Mouse (Mus musculus): ENCODE results near the gene Pdgfra. TPM values are rescaled to one million over a fixed set of nuclear protein-coding genes. Genes with fewer than 3 reads are reported as not detected.
A peak's percentile ranks its signal among the peaks of the same experiment; 100 is the strongest.

The Pdgfra gene
- polyA plus RNA-seq, 1 experiment from 2014 or later, result 24.0 TPM

DNA sequence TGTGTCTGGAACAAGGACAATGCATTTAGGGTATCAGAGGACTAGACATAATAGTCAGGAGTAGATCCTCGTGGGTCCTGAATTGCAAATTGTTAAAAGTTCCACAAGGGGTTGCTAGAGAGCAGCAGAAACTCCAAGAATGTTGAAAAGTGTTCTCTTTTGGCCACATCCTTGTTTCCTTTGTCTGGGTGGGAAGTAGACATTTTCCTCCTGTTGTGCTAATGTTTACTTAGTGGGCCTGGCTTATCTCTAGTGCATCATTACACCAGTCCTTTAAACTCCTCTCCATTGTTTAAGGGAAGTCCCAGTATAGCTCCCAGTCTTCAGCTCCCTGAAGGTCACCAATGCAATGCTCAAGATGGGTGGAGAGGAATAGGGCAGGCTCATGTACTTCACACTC lies 57.9 kb downstream of the Pdgfra start:
- Histone ChIP-seq H3K27me3 (ENCODE audit: control insufficient read depth, insufficient read depth, low read length) (no peaks in the 10 kb centered on the region), H3K4me1 (replicated peaks; ENCODE audit: control insufficient read depth, insufficient read depth, low read length) (no peaks in the 10 kb centered on the region), H3K36me3 (ENCODE audit: control insufficient read depth, insufficient read depth, low read length) (no peaks in the 10 kb centered on the region), H3K9me3 (ENCODE audit: control insufficient read depth, low read length) (no peaks in the 10 kb centered on the region), H3K4me2 (ENCODE audit: low read depth, low read length, severe bottlenecking) (no peak overlapping the region), H3K9ac (ENCODE audit: low read length) (no peak overlapping the region), H3K27ac (ENCODE audit: low read depth, low read length) (no peak overlapping the region), H3K4me3 (ENCODE audit: low read depth, low read length) (no peak overlapping the region)
- 19% methylated on average over 1 of the region's 1 CpGs for WGBS
- DNase-seq (ENCODE audit: low spot score) (no peak), ATAC-seq (replicated peaks; ENCODE audit: low FRiP score) (no peak)

DNA sequence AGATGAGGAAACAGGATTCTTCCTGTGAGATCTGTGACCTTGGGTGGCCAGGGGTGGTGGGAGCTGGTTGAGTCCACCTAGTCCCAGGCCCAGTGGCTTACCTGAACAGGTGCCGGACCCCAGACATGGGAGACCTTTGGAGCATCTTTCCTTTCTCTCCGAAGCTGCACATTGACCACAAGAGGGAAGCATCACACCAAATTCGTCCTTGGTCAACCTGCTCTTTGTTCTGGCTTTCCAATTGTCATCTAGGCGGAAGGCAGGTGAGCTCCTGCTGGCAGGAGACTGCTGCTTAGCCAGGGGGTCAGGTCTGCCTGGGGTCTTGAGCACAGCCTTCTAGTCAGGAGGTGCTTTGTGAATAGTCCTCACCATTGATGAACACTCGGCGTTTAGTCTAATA lies 62.4 kb downstream of the Pdgfra start:
- no peak for DNase-seq (ENCODE audit: low spot score)
- H3K27ac ChIP-seq (ENCODE audit: low read depth, low read length), result no peak overlapping the region

DNA sequence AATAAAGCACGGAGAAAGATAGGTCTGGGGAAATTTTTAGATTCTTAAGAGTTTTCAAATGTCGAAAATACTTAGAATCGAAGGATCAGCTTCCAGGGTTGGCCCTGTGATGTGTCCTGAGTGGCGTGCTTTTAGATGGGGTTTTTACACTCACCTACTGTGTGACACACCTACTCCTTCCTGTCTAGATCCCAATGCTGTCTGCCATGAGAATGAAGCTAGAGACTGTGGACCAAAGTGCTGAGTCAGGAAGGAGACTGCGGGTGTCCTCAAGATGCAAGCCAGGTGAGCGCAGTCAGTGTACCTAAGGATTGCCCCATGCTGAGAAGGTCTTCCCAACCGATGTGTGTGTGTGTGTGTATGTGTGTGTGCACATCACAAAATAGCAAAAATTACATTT lies 62.8 kb downstream of the Pdgfra start:
- Histone ChIP-seq H3K36me3 (ENCODE audit: control insufficient read depth, insufficient read depth, low read length) (no peaks in the 10 kb centered on the region), H3K4me1 (replicated peaks; ENCODE audit: control insufficient read depth, insufficient read depth, low read length) (no peaks in the 10 kb centered on the region), H3K9me3 (ENCODE audit: control insufficient read depth, low read length) (no peaks in the 10 kb centered on the region), H3K27ac (ENCODE audit: low read depth, low read length) (no peak overlapping the region), H3K9ac (ENCODE audit: low read length) (no peak overlapping the region), H3K4me2 (ENCODE audit: low read depth, low read length, severe bottlenecking) (no peak overlapping the region), H3K4me3 (ENCODE audit: low read depth, low read length) (no peak overlapping the region), H3K27me3 (ENCODE audit: control insufficient read depth, insufficient read depth, low read length) (no peaks in the 10 kb centered on the region)
- ATAC-seq (replicated peaks; ENCODE audit: low FRiP score), result no peak
- DNase-seq (ENCODE audit: low spot score), result no peak
- 87% methylated on average over 7 of the region's 7 CpGs for WGBS

More for the DNA sequence above, 62.4 kb downstream of the Pdgfra start:
- H3K9me3 ChIP-seq (ENCODE audit: control insufficient read depth, low read length), result no peaks in the 10 kb centered on the region
- ATAC-seq (replicated peaks; ENCODE audit: low FRiP score), result no peak
- H3K9ac ChIP-seq (ENCODE audit: low read length), result no peak overlapping the region
- no peak overlapping the region for H3K4me3 ChIP-seq (ENCODE audit: low read depth, low read length)
- H3K27me3 ChIP-seq (ENCODE audit: control insufficient read depth, insufficient read depth, low read length), result no peaks in the 10 kb centered on the region
- WGBS, result 64% methylated on average over 6 of the region's 6 CpGs
- no peaks in the 10 kb centered on the region for H3K4me1 ChIP-seq (replicated peaks; ENCODE audit: control insufficient read depth, insufficient read depth, low read length)
- no peak overlapping the region for H3K4me2 ChIP-seq (ENCODE audit: low read depth, low read length, severe bottlenecking)
- H3K36me3 ChIP-seq (ENCODE audit: control insufficient read depth, insufficient read depth, low read length), result no peaks in the 10 kb centered on the region

DNA sequence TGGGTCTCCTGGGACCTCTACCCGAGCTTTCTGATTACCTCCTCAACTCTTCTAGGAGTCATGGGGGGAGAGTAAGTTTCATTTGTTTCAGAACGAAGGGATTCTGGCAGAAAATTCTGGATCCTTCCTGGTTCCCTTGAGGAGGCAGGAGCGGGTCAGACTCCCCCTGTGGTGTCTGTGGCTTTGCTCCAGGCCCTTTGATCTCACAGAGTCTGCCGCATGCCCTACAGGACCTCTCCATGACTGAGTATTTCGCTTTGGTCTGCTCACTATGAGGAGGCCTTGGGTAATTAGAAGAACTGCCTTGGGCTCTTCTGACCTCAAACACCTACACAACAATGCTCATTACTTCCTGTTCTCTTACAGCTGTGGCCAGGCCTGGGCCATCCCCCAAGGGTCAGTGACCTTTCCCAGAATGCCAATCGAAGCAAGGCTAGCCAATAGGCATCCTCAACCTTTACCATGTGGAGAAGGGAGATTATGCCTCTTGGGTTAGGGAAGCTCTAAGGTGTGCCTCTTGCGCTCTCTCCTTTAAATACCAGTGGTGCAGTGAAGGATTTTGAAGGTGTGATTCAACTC lies 63.7 kb downstream of the Pdgfra start:
- DNase-seq (ENCODE audit: low spot score), result no peak
- Histone ChIP-seq H3K4me1 (replicated peaks; ENCODE audit: control insufficient read depth, insufficient read depth, low read length) (no peaks in the 10 kb centered on the region), H3K4me3 (ENCODE audit: low read depth, low read length) (no peak overlapping the region), H3K27me3 (ENCODE audit: control insufficient read depth, insufficient read depth, low read length) (no peaks in the 10 kb centered on the region), H3K27ac (ENCODE audit: low read depth, low read length) (no peak overlapping the region), H3K9me3 (ENCODE audit: control insufficient read depth, low read length) (no peaks in the 10 kb centered on the region), H3K9ac (ENCODE audit: low read length) (no peak overlapping the region), H3K4me2 (ENCODE audit: low read depth, low read length, severe bottlenecking) (no peak overlapping the region), H3K36me3 (ENCODE audit: control insufficient read depth, insufficient read depth, low read length) (no peaks in the 10 kb centered on the region)
- no peak for ATAC-seq (replicated peaks; ENCODE audit: low FRiP score)
- WGBS, result 71% methylated on average over 7 of the region's 7 CpGs

DNA sequence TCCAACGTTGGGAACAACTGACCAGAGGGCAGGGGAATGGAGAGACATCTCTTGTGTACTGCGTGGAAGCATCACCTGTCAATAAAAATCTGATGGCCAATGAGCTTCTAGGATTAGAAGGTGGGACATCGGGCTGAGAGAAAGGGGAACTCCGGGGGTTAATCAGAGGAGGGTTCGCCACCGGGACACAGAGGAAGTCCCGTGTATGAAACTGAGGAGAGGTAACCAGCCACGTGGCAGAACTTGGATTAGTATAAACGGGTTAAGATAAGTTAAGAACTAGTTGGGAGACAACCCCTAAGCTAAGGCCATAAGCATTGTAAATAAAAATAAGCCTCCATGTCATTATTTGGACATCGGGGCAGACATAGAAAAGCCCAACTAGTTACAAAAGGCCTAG lies 69.5 kb downstream of the Pdgfra start:
- Histone ChIP-seq H3K4me3 (ENCODE audit: low read depth, low read length) (no peak overlapping the region), H3K27me3 (ENCODE audit: control insufficient read depth, insufficient read depth, low read length) (no peaks in the 10 kb centered on the region), H3K4me1 (replicated peaks; ENCODE audit: control insufficient read depth, insufficient read depth, low read length) (peaks cover 7% of the 10 kb centered on the region; the same call in 1 of the 2 replicates), H3K36me3 (ENCODE audit: control insufficient read depth, insufficient read depth, low read length) (no peaks in the 10 kb centered on the region), H3K27ac (ENCODE audit: low read depth, low read length) (no peak overlapping the region), H3K9ac (ENCODE audit: low read length) (no peak overlapping the region), H3K4me2 (ENCODE audit: low read depth, low read length, severe bottlenecking) (no peak overlapping the region), H3K9me3 (ENCODE audit: control insufficient read depth, low read length) (no peaks in the 10 kb centered on the region)
- ATAC-seq (replicated peaks; ENCODE audit: low FRiP score) (no peak), DNase-seq (ENCODE audit: low spot score) (no peak)
- WGBS, result 85% methylated on average over 10 of the region's 10 CpGs

DNA sequence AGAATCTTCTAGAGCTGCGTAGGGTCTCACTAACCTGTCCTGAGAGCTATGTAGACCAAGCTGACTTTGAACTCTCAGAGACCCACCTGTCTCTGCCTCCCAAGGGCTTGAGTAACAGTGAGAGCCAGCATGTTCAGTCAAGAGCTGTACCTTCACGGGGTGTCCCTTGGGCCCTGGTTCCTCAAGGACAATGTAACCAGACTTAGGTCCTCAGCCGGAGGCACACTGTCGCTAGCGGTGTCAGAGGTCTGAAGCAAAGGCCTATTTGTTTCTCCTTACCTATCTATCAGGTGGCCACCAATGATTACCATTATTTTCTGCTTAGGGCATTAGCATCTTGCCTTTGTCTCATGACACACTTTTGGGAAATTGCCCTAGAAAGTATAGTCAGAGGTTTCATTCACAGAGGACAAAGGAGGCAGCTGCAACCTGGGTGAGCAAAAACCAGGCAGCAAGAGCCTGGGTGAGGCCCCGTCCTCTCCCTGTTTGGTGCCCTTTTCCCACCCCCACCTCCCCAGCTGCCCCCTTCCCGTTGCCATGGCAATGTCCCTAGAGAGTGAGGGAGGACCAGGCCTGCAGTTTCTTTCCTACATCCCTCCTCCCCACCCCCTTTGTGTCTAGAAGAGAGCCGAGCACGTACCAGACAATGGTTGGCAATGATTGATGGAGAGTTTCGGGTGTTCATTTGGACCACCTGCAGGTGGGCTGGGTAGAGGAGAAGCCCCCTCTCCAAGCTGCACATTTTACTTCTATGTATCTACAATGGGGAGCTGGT lies 70.6 kb downstream of the Pdgfra start:
- Histone ChIP-seq H3K27ac (ENCODE audit: low read depth, low read length) (no peak overlapping the region), H3K4me2 (ENCODE audit: low read depth, low read length, severe bottlenecking) (no peak overlapping the region), H3K27me3 (ENCODE audit: control insufficient read depth, insufficient read depth, low read length) (no peaks in the 10 kb centered on the region), H3K4me3 (ENCODE audit: low read depth, low read length) (no peak overlapping the region), H3K4me1 (replicated peaks; ENCODE audit: control insufficient read depth, insufficient read depth, low read length) (peaks cover 7% of the 10 kb centered on the region; the same call in 1 of the 2 replicates), H3K9me3 (ENCODE audit: control insufficient read depth, low read length) (no peaks in the 10 kb centered on the region), H3K9ac (ENCODE audit: low read length) (no peak overlapping the region), H3K36me3 (ENCODE audit: control insufficient read depth, insufficient read depth, low read length) (no peaks in the 10 kb centered on the region)
- 59% methylated on average over 10 of the region's 10 CpGs for WGBS
- ATAC-seq (replicated peaks; ENCODE audit: low FRiP score), result peak; percentile 75
- DNase-seq (ENCODE audit: low spot score), result no peak

DNA sequence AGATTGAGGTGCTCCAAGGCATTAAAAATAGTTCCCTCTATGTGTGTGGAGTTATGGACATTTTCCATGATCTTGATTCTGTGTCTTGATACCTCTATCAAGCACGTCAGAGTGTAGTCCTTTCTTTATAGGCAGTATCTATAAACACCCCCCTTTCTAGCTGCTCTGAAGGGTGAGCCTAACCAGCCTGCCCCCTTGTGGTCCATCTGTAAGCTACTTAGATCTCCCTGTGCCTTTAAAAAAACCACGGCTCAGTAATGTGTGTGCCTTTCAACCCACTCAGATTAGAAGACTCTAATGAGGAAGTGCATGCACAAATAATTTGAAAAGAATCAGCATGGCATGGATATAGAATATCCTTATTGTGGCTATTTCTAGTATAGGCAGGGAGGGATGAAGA lies 86.3 kb downstream of the Pdgfra start:
- H3K4me3 ChIP-seq (ENCODE audit: low read depth, low read length), result no peak overlapping the region
- H3K9ac ChIP-seq (ENCODE audit: low read length), result no peak overlapping the region
- H3K4me2 ChIP-seq (ENCODE audit: low read depth, low read length, severe bottlenecking), result no peak overlapping the region
- H3K9me3 ChIP-seq (ENCODE audit: control insufficient read depth, low read length), result no peaks in the 10 kb centered on the region
- DNase-seq (ENCODE audit: low spot score) (no peak), ATAC-seq (replicated peaks; ENCODE audit: low FRiP score) (no peak)
- no peaks in the 10 kb centered on the region for H3K36me3 ChIP-seq (ENCODE audit: control insufficient read depth, insufficient read depth, low read length)
- H3K27ac ChIP-seq (ENCODE audit: low read depth, low read length), result no peak overlapping the region
- H3K27me3 ChIP-seq (ENCODE audit: control insufficient read depth, insufficient read depth, low read length), result no peaks in the 10 kb centered on the region
- WGBS, result 48% methylated on average over 2 of the region's 2 CpGs
- H3K4me1 ChIP-seq (replicated peaks; ENCODE audit: control insufficient read depth, insufficient read depth, low read length), result no peaks in the 10 kb centered on the region

DNA sequence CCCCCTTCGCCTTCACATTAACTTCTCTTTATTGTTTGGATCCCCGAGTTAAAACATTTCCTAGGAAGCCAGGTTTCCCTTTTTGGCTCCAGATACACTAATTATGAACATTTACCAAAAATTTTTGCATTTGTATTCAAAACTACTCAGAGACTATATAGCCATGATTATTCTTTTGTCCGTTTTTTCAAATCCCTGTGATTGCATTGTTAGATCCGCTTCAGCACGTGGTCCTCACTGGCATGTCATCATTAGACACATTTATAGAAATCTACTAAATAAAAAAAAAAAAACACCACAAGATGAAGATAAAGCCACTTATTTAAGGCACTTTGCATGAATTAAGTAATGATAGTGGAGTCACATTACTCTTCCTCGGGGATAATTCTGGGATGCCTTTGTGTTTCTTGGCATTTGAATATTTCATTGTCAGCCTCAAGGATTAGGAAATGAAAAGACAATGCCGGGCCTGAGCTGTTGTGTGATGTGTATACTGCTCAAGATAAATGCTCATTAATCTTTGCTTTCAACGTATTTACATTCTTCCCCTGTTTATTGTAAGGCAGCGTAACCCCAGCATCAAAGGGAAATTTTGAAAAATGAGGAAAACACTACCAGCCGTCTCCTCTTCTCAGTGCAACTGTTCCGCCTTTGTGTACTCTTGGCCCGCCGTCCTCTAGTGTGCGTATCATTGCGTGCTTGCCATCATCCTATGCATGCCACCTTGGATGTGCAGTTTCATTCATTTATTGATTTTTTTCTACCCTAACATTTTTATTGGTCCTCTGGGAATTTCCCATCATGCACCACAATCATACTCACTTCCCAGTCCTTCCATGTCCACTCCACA lies 87.1 kb downstream of the Pdgfra start:
- Histone ChIP-seq H3K4me2 (ENCODE audit: low read depth, low read length, severe bottlenecking) (no peak overlapping the region), H3K4me3 (ENCODE audit: low read depth, low read length) (no peak overlapping the region), H3K36me3 (ENCODE audit: control insufficient read depth, insufficient read depth, low read length) (no peaks in the 10 kb centered on the region), H3K4me1 (replicated peaks; ENCODE audit: control insufficient read depth, insufficient read depth, low read length) (no peaks in the 10 kb centered on the region), H3K9ac (ENCODE audit: low read length) (no peak overlapping the region), H3K9me3 (ENCODE audit: control insufficient read depth, low read length) (no peaks in the 10 kb centered on the region), H3K27ac (ENCODE audit: low read depth, low read length) (no peak overlapping the region), H3K27me3 (ENCODE audit: control insufficient read depth, insufficient read depth, low read length) (no peaks in the 10 kb centered on the region)
- no peak for ATAC-seq (replicated peaks; ENCODE audit: low FRiP score)
- DNase-seq (ENCODE audit: low spot score), result no peak
- 77% methylated on average over 15 of the region's 15 CpGs for WGBS

All from forebrain, embryonic 11.5 days (tissue).